Mouse (Mus musculus) liver, adult 2 months (tissue): ENCODE measurements around the gene Ttc9c. TPM values are rescaled to one million over a fixed set of nuclear protein-coding genes. Genes with fewer than 3 reads are reported as not detected.
A peak's percentile ranks its signal among the peaks of the same experiment; 100 is the strongest.

Experiments used
- DNase-seq: peaks from one replicate; pipeline ENCODE4 v3.0.0-alpha.2; 2011; ENCODE audit warnings: low read depth, low spot score; ENCODE audit errors: extremely low read depth
- H3K27ac ChIP-seq: fragments of 200-500 bp; replicated peaks from 2 replicates; pipeline ENCODE4 v1.5.1; 2012; ENCODE audit warnings: low read depth, mild to moderate bottlenecking, control low read depth, inconsistent platforms, low read length; ENCODE audit not compliant: insufficient read depth
- H3K27me3 ChIP-seq: fragments of 200-500 bp; 2 replicates; pipeline ENCODE4 v1.6.1; 2012; ENCODE audit warnings: mild to moderate bottlenecking, moderate library complexity, low read length, inconsistent platforms; ENCODE audit not compliant: control insufficient read depth, insufficient read depth
- H3K36me3 ChIP-seq: fragments of 200-500 bp; 2 replicates; pipeline ENCODE4 v1.6.1; 2012; ENCODE audit warnings: low read length, inconsistent platforms; ENCODE audit not compliant: control insufficient read depth, insufficient read depth
- H3K4me1 ChIP-seq: fragments of 200-500 bp; 2 replicates; pipeline ENCODE4 v1.6.1; 2011; ENCODE audit warnings: low read length; ENCODE audit not compliant: control insufficient read depth, insufficient read depth
- H3K4me3 ChIP-seq: fragments of 200-500 bp; 2 replicates; pipeline ENCODE4 v1.5.1; 2011; ENCODE audit warnings: low read depth, mild to moderate bottlenecking, control low read depth, low read length, moderate library complexity; ENCODE audit not compliant: insufficient read depth
- H3K79me2 ChIP-seq: fragments of 200-500 bp; 2 replicates; pipeline ENCODE4 v1.6.1; 2012; ENCODE audit warnings: inconsistent platforms, mild to moderate bottlenecking, low read length, moderate library complexity; ENCODE audit not compliant: control insufficient read depth, insufficient read depth
- H3K9ac ChIP-seq: fragments of 200-500 bp; 2 replicates; pipeline ENCODE4 v1.6.1; 2012; ENCODE audit warnings: low read depth, mild to moderate bottlenecking, control low read depth, inconsistent platforms, low read length
- CTCF ChIP-seq: fragments of 200-500 bp; IDR thresholded peaks from 2 replicates; pipeline ENCODE4 v1.5.1; 2011; ENCODE audit warnings: low read depth, low read length, control low read depth
- POLR2A ChIP-seq: fragments of 200-500 bp; IDR thresholded peaks from 2 replicates; pipeline ENCODE4 v1.6.1; 2011; ENCODE audit warnings: low read length, control low read depth; ENCODE audit not compliant: insufficient read depth; ENCODE audit errors: extremely low read depth
- WGBS: fragments of 180-500 bp; shearing (Covaris S2); methylation state at CpG from one replicate; pipeline ENCODE4 v1.1.7; 2018; 5-methylcytosine and 5-hydroxymethylcytosine counted together
- polyA plus RNA-seq: library from polyadenylated mRNA; depleted of rRNA; stranded (reverse); fragments of >200 nt; gene quantifications from 2 replicates; pipeline ENCODE4 v1.2.3, GENCODE M21; 2012
- total RNA-seq: library from RNA; depleted of rRNA; stranded (reverse); fragments of >200 nt; gene quantifications from 2 replicates; pipeline ENCODE4 v1.2.3, GENCODE M21; 2014

Gene Ttc9c
- total and polyA plus RNA-seq, 2 experiments = 8.1 to 15.6 TPM

GRCm38 (mm10) chr19:8806810-8807209 lies 12.3 kb downstream of the Ttc9c start:
- Histone ChIP-seq H3K4me1 (peaks cover 2% of the 10 kb centered on the region; the same call in 1 of the 2 replicates), H3K36me3 (peaks cover 19% of the 10 kb centered on the region), H3K4me3 (no peak overlapping the region), H3K27ac (no peak overlapping the region), H3K9ac (no peak overlapping the region), H3K27me3 (no peaks in the 10 kb centered on the region), H3K79me2 (no peaks in the 10 kb centered on the region)
- TF ChIP-seq CTCF = no peak
- no peak for TF ChIP-seq POLR2A
- peak; percentile 33 for DNase-seq
- WGBS = 86% methylated on average over 5 of the region's 5 CpGs

DNA sequence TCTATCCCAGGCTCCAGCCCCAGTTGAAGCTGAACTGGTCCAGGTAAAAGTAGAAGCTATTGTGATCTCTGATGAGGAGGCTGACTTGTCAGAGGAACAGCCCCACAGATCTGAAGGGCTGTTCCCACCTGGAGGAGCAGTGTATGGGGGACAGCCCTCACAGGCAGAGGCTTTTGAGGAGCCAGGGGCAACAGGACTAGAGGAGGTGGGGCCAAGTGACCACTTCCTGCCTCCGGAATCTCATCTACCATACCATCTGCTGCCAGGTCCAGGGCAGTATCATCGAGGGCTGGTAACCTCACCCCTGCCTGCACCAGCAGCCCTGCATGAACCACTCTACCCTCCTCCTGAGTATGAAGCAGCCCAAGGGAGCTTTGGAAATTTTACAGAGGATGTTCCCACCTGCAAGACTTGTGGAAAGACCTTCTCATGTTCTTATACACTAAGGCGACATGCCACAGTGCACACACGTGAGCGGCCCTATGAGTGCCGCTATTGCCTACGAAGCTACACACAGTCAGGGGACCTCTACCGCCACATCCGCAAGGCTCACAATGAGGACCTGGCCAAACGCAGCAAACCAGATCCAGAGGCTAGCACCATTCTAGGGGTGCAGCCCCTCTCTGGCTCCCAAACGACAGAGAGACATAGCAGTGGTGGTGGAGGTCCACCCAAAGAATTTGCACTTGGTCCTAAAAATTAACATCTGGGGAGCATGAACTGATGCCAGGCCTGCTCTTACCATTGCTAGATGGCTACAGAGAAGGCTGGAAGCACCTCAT lies 15.1 kb downstream of the Ttc9c start:
- Histone ChIP-seq H3K27ac (no peak overlapping the region), H3K27me3 (no peaks in the 10 kb centered on the region), H3K4me3 (no peak overlapping the region), H3K4me1 (peaks cover 3% of the 10 kb centered on the region; the same call in 1 of the 2 replicates), H3K36me3 (peaks cover 7% of the 10 kb centered on the region; the same call in 1 of the 2 replicates), H3K9ac (no peak overlapping the region), H3K79me2 (no peaks in the 10 kb centered on the region)
- TF ChIP-seq POLR2A (no peak), CTCF (no peak)
- 91% methylated on average over 11 of the region's 11 CpGs for whole genome bisulfite sequencing
- DNase-seq = no peak

DNA sequence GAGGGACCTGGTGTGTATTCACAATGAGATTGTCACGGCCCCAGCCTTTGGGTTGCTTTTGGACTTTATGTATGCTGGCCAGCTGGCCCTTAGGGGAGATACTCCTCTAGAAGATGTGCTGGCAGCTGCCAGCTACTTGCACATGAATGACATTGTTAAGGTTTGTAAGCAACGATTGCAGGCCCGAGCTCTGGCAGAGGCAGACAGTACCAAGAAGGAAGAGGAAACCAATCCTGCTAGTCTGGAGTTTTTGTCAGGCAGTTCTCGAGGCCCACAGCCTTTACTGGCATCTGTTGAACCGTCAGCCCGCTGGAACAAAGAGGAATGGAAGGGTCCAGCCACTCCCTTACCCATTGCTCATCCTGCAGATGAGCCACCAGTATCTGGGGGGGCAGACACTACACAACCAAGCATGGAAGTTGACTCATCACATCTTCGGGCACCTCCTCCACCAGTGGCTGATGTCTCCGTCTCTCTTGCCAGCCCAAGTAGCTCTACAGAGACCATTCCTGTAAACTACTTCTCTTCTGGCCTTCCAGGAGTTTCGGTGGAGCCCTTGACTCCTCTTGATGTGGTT lies 15.8 kb downstream of the Ttc9c start:
- H3K9ac ChIP-seq = no peak overlapping the region
- 88% methylated on average over 9 of the region's 9 CpGs for WGBS
- H3K27ac ChIP-seq = no peak overlapping the region
- H3K36me3 ChIP-seq = peaks cover 5% of the 10 kb centered on the region; the same call in 1 of the 2 replicates
- TF ChIP-seq POLR2A (no peak), CTCF (no peak)
- DNase-seq = no peak
- no peaks in the 10 kb centered on the region for H3K79me2 ChIP-seq
- no peaks in the 10 kb centered on the region for H3K27me3 ChIP-seq
- H3K4me1 ChIP-seq = peaks cover 3% of the 10 kb centered on the region; the same call in 1 of the 2 replicates
- no peak overlapping the region for H3K4me3 ChIP-seq

GRCm38 (mm10) chr19:8802130-8802821 lies 16.9 kb downstream of the Ttc9c start, which contains the start of gene Zbtb3:
Zbtb3 (plus strand) TSS chr19:8802555.
- 1% methylated on average over 30 of the region's 30 CpGs for WGBS
- Histone ChIP-seq H3K27me3 (no peaks in the 10 kb centered on the region), H3K36me3 (peaks cover 3% of the 10 kb centered on the region; the same call in 1 of the 2 replicates), H3K27ac (no peak within 1 kb of the TSS), H3K4me1 (peaks cover 6% of the 10 kb centered on the region; the same call in 1 of the 2 replicates), H3K4me3 (peak within 1 kb of the TSS; percentile 65), H3K9ac (peak within 1 kb of the TSS; percentile 61), H3K79me2 (no peaks in the 10 kb centered on the region)
- no peak for TF ChIP-seq POLR2A
- no peak for TF ChIP-seq CTCF
- DNase-seq = peak; percentile 92

- no peaks in the 10 kb centered on the region for H3K27me3 ChIP-seq
- no peaks in the 10 kb centered on the region for H3K79me2 ChIP-seq
- no peak overlapping the region for H3K4me3 ChIP-seq
- no peak overlapping the region for H3K27ac ChIP-seq
- peaks cover 6% of the 10 kb centered on the region; the same call in 1 of the 2 replicates for H3K4me1 ChIP-seq
- peaks cover 5% of the 10 kb centered on the region; the same call in 1 of the 2 replicates for H3K36me3 ChIP-seq
- no peak overlapping the region for H3K9ac ChIP-seq
- no peak for TF ChIP-seq POLR2A
- no peak for TF ChIP-seq CTCF
- DNase-seq = no peak
These were observed 20.2 kb downstream of the Ttc9c start for GRCm38 (mm10) chr19:8798947-8799315.
